ENCODE assay signal across 8 mouse cellular contexts in the genomic region with DNA sequence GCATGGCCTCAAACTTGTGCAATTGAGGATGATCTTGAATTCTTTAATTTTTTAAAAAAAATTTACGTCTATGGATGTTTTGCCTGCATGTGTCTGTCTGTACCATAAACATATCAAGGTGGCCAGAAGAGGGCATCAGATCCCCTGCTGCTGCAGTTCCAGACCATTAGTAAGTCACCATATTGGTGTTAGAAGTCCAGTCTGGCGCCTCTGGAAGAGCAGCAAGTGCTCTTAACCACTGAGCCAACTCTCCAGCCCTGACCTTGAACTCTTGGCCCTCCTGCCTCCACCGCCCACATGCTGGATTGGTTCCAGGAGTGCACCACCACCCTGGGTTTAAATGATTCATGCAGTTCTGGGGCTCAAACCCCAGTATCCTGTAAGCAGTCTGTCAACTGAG. TPM values are rescaled to one million over a fixed set of nuclear protein-coding genes. Genes with fewer than 3 reads are reported as not detected.
DNase-seq lines count a peak whose midpoint lies in the region; ATAC-seq lines count a peak whose summit lies in the region.

No protein-coding gene starts in this region.

- no peak; the same call in 1 of the 2 replicates for ATAC-seq in kidney, embryonic 14.5 days (ENCODE audit: low FRiP score, low TSS enrichment)
- ATAC-seq in hindbrain, embryonic 13.5 days (ENCODE audit: low FRiP score): no peak
- no peak for ATAC-seq in midbrain, embryonic 14.5 days (ENCODE audit: low FRiP score, low TSS enrichment)
- no peak for ATAC-seq in activated CD4-positive, CD25-positive, alpha-beta regulatory T cell, adult 4 months

- peaks cover 10% of the 10 kb centered on the region; the same call in 1 of the 2 replicates for H3K4me1 ChIP-seq in kidney, embryonic 14.5 days (ENCODE audit: control insufficient read depth, insufficient read depth, low read length)
- peaks cover 15% of the 10 kb centered on the region for H3K4me1 ChIP-seq in hindbrain, embryonic 13.5 days (replicated peaks)
- H3K4me1 ChIP-seq in midbrain, embryonic 14.5 days (ENCODE audit: control insufficient read depth, insufficient read depth, low read length): no peaks in the 10 kb centered on the region

- no peak overlapping the region for H3K4me3 ChIP-seq in kidney, embryonic 14.5 days (ENCODE audit: low read length)
- H3K4me3 ChIP-seq in hindbrain, embryonic 13.5 days: no peak overlapping the region
- no peak overlapping the region for H3K4me3 ChIP-seq in midbrain, embryonic 14.5 days (replicated peaks; ENCODE audit: low read depth, low read length)

- no peaks in the 10 kb centered on the region for H3K27me3 ChIP-seq in kidney, embryonic 14.5 days (ENCODE audit: control insufficient read depth, insufficient read depth, low read length)
- H3K27me3 ChIP-seq in hindbrain, embryonic 13.5 days: no peaks in the 10 kb centered on the region
- H3K27me3 ChIP-seq in midbrain, embryonic 14.5 days (ENCODE audit: control insufficient read depth, insufficient read depth, low read length): no peaks in the 10 kb centered on the region

- 68% methylated on average over 3 of the region's 3 CpGs for WGBS in kidney, embryonic 14.5 days
- 68% methylated on average over 3 of the region's 3 CpGs for WGBS in hindbrain, embryonic 13.5 days
- 59% methylated on average over 3 of the region's 3 CpGs for WGBS in midbrain, embryonic 14.5 days

- H3K27ac ChIP-seq in kidney, embryonic 14.5 days (ENCODE audit: low read depth, low read length): no peak overlapping the region
- H3K27ac ChIP-seq in hindbrain, embryonic 13.5 days: 0 out of 2 replicates have a peak overlapping the region, but pooled peaks have one; percentile 12
- H3K27ac ChIP-seq in midbrain, embryonic 14.5 days (replicated peaks; ENCODE audit: low read depth, low read length): no peak overlapping the region

- H3K9ac ChIP-seq in kidney, embryonic 14.5 days (ENCODE audit: low read depth, low read length): no peak overlapping the region
- no peak overlapping the region for H3K9ac ChIP-seq in hindbrain, embryonic 13.5 days
- no peak overlapping the region for H3K9ac ChIP-seq in midbrain, embryonic 14.5 days (replicated peaks; ENCODE audit: low read length)

- no peaks in the 10 kb centered on the region for H3K36me3 ChIP-seq in kidney, embryonic 14.5 days (ENCODE audit: control insufficient read depth, insufficient read depth, low read length)
- no peaks in the 10 kb centered on the region for H3K36me3 ChIP-seq in hindbrain, embryonic 13.5 days
- no peaks in the 10 kb centered on the region for H3K36me3 ChIP-seq in midbrain, embryonic 14.5 days (ENCODE audit: control insufficient read depth, insufficient read depth, low read length)

- H3K4me2 ChIP-seq in kidney, embryonic 14.5 days (replicated peaks; ENCODE audit: low read depth, low read length): no peak overlapping the region
- H3K4me2 ChIP-seq in hindbrain, embryonic 13.5 days: no peak overlapping the region
- no peak overlapping the region for H3K4me2 ChIP-seq in midbrain, embryonic 14.5 days (ENCODE audit: low read length)

- DNase-seq in kidney, adult 18-20 months: peak; percentile 44
- peak; percentile 63 for DNase-seq in A20 (ENCODE audit: low read depth, low spot score)
- DNase-seq in adipocyte (ENCODE audit: low spot score): peak; percentile 37
- DNase-seq in midbrain, embryonic 14.5 days: peak; percentile 63
- DNase-seq in gastrocnemius, adult 8-10 months (ENCODE audit: low spot score in 2 of 2): no peak

- no peaks in the 10 kb centered on the region for H3K9me3 ChIP-seq in kidney, embryonic 14.5 days (ENCODE audit: control insufficient read depth, low read length)
- H3K9me3 ChIP-seq in hindbrain, embryonic 13.5 days: no peaks in the 10 kb centered on the region
- no peaks in the 10 kb centered on the region for H3K9me3 ChIP-seq in midbrain, embryonic 14.5 days (ENCODE audit: control insufficient read depth, low read length)

RNA-seq across cellular contexts. Expression of a gene that starts 39.1 kb away (rescaled TPM):
- 3.2 and 4.5 TPM in 2 replicates for polyA plus RNA-seq in kidney, embryonic 14.5 days (2014; fragmentation: Nextera tagmentation; extraction: Ambion mirVana)
- 4.3 and 4.9 TPM in 2 replicates for polyA plus RNA-seq in hindbrain, embryonic 13.5 days (2015; fragmentation: Nextera tagmentation; extraction: Ambion mirVana)
- 7.8 and 8.2 TPM in 2 replicates for polyA plus RNA-seq in midbrain, embryonic 14.5 days (2014; fragmentation: Nextera tagmentation; extraction: Ambion mirVana)
- 1 to 10 TPM; 3.7 to 3.9 TPM for polyA plus RNA-seq in activated CD4-positive, CD25-positive, alpha-beta regulatory T cell, adult 4 months (2017; shearing (Covaris generic))
- total RNA-seq in gastrocnemius, adult 8-10 months (2022): 10 to 100 TPM in 2 of 4 experiments, 1 to 10 TPM in 2; 7.4 to 11.7 (median 9.5) TPM

Comparison
In these comparisons a context has a peak if more than half of its experiments do, and no peak if none do; other contexts are left out.
1. DNase-seq: peak in kidney, adult 18-20 months (single experiment), A20 (single experiment), adipocyte (single experiment) and midbrain, embryonic 14.5 days (single experiment); none in gastrocnemius, adult 8-10 months (0 of 2).